Mouse (Mus musculus) urinary bladder, postnatal 36 days (tissue): Measurements from ENCODE around the gene Med24.
A peak's percentile ranks its signal among the peaks of the same experiment; 100 is the strongest.
"Not testable (repeated sequence)": the region's sequence is repeated elsewhere in the genome, so short reads cannot be mapped to it uniquely, and the experiment has no call there.

Experiments used
- DNase-seq, 2 experiments: peaks; one replicate each; pipeline ENCODE4 v3.0.0; 2022; ENCODE audit warnings: low spot score in 2 of 2, mixed read lengths in 1 of 2

Gene Med24

GRCm38 (mm10) chr11:98745932-98746853, 17.0 kb upstream of the Med24 start:
- DNase-seq, result no peak

DNA sequence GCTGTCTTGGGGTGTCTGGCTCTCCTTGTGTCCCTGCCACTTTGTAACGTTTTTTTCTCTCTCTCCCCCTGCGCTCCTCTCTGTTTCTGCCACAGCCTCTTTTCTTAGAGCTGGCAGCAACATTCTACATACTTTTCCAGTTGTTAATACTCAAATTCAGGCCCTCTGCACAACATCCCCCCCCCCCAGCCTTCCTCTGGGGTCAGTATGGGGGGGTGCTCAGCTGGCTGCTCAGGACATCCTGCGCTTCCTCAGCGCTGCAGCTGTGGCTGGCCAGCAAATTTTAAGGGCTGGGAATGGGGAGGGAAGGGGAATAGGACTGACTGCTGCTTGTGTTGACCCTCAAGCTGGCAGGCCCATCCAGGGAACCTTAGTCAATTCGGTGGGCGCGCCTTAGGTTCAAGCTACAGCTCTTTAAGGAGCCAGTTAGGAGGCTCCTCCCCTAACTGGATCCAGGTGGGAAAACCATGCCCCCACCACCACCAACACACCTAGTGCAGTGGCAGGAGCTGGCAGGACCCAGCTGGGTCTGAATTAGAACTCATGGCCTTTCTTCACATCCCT, 15.3 kb upstream of the Med24 start:
- DNase-seq, result no peak

DNA sequence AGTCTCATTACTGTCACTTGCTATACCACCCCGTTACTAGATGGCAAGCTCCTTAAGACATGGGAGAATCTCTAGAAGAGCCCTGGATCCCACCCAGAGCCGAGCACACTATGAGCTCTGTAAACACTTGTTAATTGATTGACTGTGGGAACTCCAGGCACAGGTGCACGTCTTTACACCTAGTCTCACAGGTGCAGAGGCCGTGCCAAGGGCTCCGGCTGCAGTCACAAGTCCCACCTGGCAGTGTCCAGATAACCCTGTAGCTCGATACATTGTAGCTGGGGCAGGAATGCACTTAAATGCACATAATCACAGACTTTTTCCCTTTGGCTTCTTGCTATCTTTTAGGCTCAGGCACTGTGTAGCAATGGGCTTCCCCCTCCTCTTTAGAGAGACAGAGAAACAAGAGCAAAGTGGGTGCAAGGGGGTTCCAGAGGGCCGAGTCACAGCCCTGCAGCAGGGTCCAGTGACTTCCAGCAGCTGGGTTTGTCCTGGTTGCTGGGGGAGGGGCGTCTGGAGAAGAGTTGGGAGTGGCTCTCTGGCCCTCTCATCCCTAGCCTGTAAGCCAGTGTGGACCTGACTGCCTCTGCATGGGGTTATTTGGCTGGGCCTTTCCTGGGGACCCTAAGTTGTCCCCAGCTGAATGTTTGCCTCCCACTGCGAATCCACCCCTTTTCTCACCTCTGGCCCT, 14.6 kb upstream of the Med24 start:
- no peak for DNase-seq

DNA sequence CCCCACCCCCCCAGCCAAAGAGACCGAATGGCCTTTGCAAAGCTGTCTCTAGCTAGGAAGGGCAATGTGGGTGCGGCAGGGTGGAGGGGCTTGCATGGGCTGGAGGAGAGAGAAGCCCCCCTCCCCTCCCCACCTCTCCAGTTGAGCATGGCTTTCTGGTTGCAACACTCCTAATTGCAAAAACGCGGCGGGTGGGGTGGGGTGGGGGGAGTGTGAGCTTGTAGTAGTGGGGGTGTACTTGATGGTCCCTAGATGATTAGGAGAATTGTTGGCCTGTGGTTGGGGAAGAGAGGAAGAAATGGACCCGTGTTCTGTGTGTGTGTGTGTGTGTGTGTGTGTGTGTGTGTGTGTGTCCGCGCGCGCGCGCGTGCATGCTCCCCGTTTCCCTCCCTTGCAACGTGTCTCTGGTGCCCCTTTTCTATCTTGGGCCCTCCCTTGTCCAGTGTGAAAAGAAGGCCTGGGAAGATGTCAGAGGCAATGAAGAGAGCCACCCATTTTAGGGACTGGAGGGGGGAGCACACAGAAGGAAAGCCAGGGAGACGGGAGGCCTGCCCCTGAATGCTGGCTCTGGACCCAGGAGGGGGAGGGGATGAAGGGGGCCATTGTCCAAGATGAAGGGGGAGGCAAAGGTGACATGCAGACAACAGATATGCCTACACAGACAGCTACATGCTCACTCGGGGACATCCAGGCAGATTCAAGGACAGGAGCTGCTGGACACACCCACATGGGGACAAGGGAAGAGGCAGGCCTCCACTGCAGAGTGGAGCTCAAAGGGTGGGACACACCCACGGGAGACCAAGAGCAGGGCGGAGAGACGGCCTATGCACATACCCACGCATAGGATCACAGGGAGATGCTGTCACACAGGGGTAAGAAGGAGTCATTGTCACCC, 13.4 kb upstream of the Med24 start:
- no peak for DNase-seq

GRCm38 (mm10) chr11:98741622-98742396, 12.6 kb upstream of the Med24 start:
- peak; percentile 76 to 77 for DNase-seq

DNA sequence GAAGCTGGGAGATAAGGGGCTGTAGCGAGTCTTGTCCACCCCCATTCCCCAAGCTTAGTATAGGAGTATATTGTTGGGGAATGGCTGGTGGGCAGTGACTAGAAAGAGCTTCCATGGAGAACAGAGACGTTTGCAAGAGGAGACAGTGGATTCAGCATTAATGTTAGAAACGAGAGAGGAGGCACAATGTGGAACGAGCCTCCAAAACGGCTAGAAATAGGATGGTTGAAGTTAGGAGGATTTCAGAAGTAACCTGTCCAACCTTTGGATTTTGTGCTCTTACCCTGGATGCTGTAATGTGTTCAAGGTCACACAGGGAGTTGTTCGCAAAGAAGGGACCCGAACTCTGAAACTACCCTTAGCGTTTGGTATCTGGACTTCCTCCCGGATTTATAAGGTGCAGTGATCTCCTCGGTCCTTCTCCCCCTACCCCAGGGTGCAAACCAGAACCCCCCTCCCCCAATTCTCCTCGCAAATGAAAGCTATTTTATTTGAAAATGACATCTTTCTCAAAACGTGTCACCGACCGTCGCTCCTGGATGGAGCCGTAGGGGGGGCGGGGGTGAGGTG, 11.9 kb upstream of the Med24 start:
- no peak for DNase-seq

- DNase-seq, result peak in 1 of 2 experiments; percentile 75
Observed at GRCm38 (mm10) chr11:98740393-98741050, 11.3 kb upstream of the Med24 start, which contains the start of gene Thra. Gene Thra (plus strand): TSS chr11:98740638.

GRCm38 (mm10) chr11:98740026-98740392, 10.8 kb upstream of the Med24 start:
- no peak for DNase-seq

DNA sequence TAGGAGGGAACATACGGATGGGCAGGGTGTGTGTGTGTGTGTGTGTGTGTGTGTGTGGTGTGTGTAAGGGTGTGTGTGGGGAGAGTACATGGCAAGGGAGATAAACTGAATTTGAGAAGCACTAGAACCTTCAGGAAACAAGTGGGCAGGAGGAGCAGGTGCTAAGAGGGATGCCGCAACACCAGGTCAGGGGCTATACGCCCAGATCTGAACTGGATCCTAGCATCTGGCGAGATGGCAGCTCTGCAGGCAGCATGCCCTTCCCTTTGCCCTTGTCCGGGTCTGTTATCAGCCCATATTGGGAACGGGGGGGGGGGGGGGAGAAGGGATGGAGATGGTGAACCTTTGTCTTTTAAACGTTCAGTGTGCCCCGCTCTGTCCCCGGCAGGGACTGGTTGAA, 9.7 kb upstream of the Med24 start:
- DNase-seq, result no peak

DNA sequence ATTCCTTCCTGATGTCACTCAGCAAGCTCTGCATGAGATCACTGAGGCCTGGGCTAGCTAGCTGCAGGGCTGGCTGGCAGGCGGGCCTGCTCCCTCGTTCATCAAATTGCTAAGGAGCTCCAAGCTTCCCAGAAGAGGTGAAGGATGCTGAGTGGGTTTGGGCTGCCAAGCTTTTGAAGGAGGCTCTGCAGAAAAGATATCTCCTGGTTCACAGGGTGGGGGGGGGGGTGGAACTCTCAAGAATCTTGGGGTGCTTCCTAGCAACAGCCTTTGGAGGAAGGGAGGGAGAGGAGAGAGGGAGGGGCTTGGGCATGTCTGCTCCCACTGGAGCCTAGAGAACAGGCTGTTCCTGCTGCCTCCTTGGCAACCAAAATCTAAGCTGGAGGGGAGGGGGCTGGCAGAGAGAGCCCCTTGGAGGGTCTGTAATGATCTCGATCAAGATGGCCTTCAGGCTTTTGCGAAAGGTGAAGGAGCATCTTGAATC, 9.2 kb upstream of the Med24 start:
- no peak for DNase-seq

DNA sequence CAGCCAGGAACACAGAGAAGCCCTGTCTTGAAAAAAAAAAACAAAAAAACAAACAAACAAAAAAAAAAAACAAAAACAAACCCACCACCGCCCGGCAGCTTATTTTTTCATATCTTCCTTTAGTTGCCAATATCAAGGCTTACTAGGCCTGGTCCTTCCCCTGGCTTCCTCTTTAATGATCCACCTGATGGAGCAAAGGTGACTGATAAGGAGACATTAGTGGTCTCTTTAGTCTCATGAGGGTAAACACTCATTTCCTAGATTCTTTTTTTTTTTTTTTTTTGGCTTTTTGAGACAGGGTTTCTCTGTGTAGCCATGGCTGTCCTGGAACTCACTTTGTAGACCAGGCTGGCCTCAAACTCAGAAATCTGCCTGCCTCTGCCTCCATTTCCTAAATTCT, 8.0 kb upstream of the Med24 start:
- not testable (repeated sequence) for DNase-seq

- DNase-seq, result no peak
Observed at GRCm38 (mm10) chr11:98736176-98736575, 6.9 kb upstream of the Med24 start.

GRCm38 (mm10) chr11:98735111-98735510, 5.9 kb upstream of the Med24 start:
- no peak for DNase-seq

DNA sequence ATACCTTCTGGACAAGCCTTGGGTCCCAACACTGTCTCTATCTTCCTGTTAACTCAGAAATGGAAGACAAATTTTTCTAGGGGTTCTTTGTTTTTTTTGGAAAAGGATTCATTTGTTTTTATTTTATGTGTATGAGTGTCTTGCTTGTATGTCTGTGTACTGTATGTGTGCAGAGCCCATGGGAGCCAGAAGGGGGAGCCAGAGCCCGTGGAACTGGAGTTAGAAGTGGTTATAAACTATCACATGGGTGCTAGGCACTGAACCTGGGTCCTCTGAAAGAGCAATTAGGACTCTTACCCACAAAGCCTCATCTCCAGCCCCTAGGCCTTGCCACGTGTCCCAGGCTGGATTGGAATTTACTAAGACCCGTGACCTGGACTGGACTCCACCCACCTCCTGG, 4.8 kb upstream of the Med24 start:
- DNase-seq, result no peak

- no peak for DNase-seq
Observed at GRCm38 (mm10) chr11:98731134-98731533, 1.9 kb upstream of the Med24 start.

GRCm38 (mm10) chr11:98730727-98731126, 1.5 kb upstream of the Med24 start:
- no peak for DNase-seq

GRCm38 (mm10) chr11:98725926-98726506, 3.2 kb downstream of the Med24 start:
- no peak for DNase-seq

GRCm38 (mm10) chr11:98723098-98723497, 6.1 kb downstream of the Med24 start:
- no peak for DNase-seq

DNA sequence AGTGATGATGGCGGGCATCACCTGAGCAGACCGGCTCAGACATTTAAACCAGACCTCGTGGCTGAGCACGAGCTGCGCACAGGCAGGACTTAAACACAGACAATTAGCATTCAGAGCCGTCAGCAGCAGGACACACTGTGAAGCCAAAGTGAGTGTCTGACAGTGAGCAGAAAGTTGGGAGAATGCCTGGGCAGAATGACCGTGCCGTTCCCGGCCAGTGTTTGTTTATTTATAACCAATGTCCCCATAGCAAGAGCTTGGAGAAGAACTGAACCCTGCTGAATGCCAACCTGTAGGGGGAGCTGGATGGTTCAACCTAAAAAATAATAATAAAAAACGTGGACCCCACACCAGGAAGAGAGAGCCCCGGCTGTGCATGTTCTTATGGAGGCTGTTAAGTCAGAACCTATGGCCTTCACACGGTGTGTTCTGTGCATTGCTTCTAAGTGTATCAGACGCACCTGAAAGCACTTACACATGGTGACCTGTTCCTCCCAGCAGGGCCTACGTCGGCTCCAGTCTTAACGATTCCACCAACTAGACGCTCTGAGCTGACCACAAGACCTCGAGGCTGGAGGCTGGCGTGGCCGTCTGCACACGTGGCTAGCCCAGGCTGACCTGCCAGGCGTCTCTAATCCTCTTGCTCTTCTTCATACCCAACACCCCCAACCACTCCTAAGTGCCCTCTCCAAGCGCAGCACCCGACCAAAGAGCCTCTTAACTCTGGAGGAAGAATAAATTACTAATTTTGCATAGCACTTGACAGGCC, 7.6 kb downstream of the Med24 start:
- peak in 1 of 2 experiments; percentile 76 for DNase-seq
